Mouse (Mus musculus): Measurements from ENCODE around the gene Ecm1.

- no peak for TF ChIP-seq USF1 (IDR thresholded peaks at IDR 0.05; ENCODE audit: low read depth)
- no peak for TF ChIP-seq POLR2A (IDR thresholded peaks at IDR 0.05; ENCODE audit: insufficient read length, low read depth)
- no peak for TF ChIP-seq MAX (IDR thresholded peaks at IDR 0.05; ENCODE audit: low read depth)
- TF ChIP-seq REST (IDR thresholded peaks at IDR 0.05; ENCODE audit: insufficient read depth, insufficient read length) = no peak
- TF ChIP-seq TCF12 (IDR thresholded peaks at IDR 0.05; ENCODE audit: insufficient read depth, poor library complexity, severe bottlenecking) = no peak
- TF ChIP-seq SRF (IDR thresholded peaks at IDR 0.05; ENCODE audit: control insufficient read depth, insufficient read length, low read depth) = no peak
Measured at GRCm38 (mm10) chr3:95689171-95689915, 50.0 kb downstream of the Ecm1 start.
